Mouse (Mus musculus) forebrain, embryonic 10.5 days (tissue): ENCODE results near the gene Naa35. TPM values are rescaled to one million over a fixed set of nuclear protein-coding genes. Genes with fewer than 3 reads are reported as not detected.
A peak's percentile ranks its signal among the peaks of the same experiment; 100 is the strongest.

Experiments used
- DNase-seq: peaks from one replicate; pipeline ENCODE4 v3.0.0-alpha.2; 2017; ENCODE audit warnings: low spot score; ENCODE audit errors: extremely low spot score
- H3K27ac ChIP-seq: fragments of 300-500 bp; sonication (generic); 2 replicates; pipeline ENCODE4 v1.5.1; 2016; ENCODE audit warnings: mild to moderate bottlenecking
- H3K27me3 ChIP-seq: fragments of 300-500 bp; sonication (generic); 2 replicates; pipeline ENCODE4 v1.6.1; 2016; ENCODE audit warnings: mild to moderate bottlenecking; ENCODE audit not compliant: poor library complexity, severe bottlenecking
- H3K36me3 ChIP-seq: fragments of 300-500 bp; sonication (generic); replicated peaks from 2 replicates; pipeline ENCODE4 v1.6.1; 2016; ENCODE audit warnings: mild to moderate bottlenecking, moderate library complexity
- H3K4me1 ChIP-seq: fragments of 300-500 bp; sonication (generic); 2 replicates; pipeline ENCODE4 v1.6.1; 2016
- H3K4me3 ChIP-seq: fragments of 300-500 bp; sonication (generic); 2 replicates; pipeline ENCODE4 v1.5.1; 2016; ENCODE audit warnings: mild to moderate bottlenecking, moderate library complexity
- H3K9me3 ChIP-seq: fragments of 300-500 bp; sonication (generic); 2 replicates; pipeline ENCODE4 v1.6.1; 2016; ENCODE audit warnings: mild to moderate bottlenecking, moderate library complexity
- WGBS: fragments of 180-500 bp; shearing (Covaris S2); methylation state at CpG from one replicate; pipeline ENCODE4 v1.1.7; 2016; 5-methylcytosine and 5-hydroxymethylcytosine counted together
- polyA plus RNA-seq: library from polyadenylated mRNA; unstranded; fragments of >200 nt; fragmentation: Nextera tagmentation; extraction: Ambion mirVana; gene quantifications from 2 replicates; pipeline ENCODE4 v1.2.1, GENCODE M21; 2016

Naa35 gene
- polyA plus RNA-seq, 1 experiment from 2014 or later: 116 TPM

GRCm38 (mm10) chr13:59668501-59669093, 83.5 kb downstream of the Naa35 start:
- no peak overlapping the region for H3K27ac ChIP-seq
- 85% methylated on average over 11 of the region's 11 CpGs for WGBS
- H3K4me1 ChIP-seq: peaks cover 27% of the 10 kb centered on the region
- no peaks in the 10 kb centered on the region for H3K27me3 ChIP-seq
- H3K36me3 ChIP-seq: peaks cover 80% of the 10 kb centered on the region
- no peak for DNase-seq
- no peaks in the 10 kb centered on the region for H3K9me3 ChIP-seq
- no peak overlapping the region for H3K4me3 ChIP-seq

- H3K4me1 ChIP-seq: peaks cover 35% of the 10 kb centered on the region
- DNase-seq: no peak
- 93% methylated on average over 10 of the region's 10 CpGs for WGBS
- H3K36me3 ChIP-seq: peaks cover 66% of the 10 kb centered on the region
- no peaks in the 10 kb centered on the region for H3K27me3 ChIP-seq
- H3K27ac ChIP-seq: no peak overlapping the region
- no peak overlapping the region for H3K4me3 ChIP-seq
- no peaks in the 10 kb centered on the region for H3K9me3 ChIP-seq
These were observed 84.9 kb downstream of the Naa35 start for GRCm38 (mm10) chr13:59669946-59670345.

- H3K27ac ChIP-seq: no peak overlapping the region
- H3K36me3 ChIP-seq: peaks cover 50% of the 10 kb centered on the region
- no peak for DNase-seq
These were observed 86.5 kb downstream of the Naa35 start for GRCm38 (mm10) chr13:59671521-59671920.

GRCm38 (mm10) chr13:59672248-59672647, 87.2 kb downstream of the Naa35 start:
- DNase-seq: no peak
- Histone ChIP-seq H3K4me1 (peaks cover 41% of the 10 kb centered on the region), H3K4me3 (no peak overlapping the region), H3K36me3 (peaks cover 43% of the 10 kb centered on the region), H3K9me3 (no peaks in the 10 kb centered on the region), H3K27ac (no peak overlapping the region), H3K27me3 (no peaks in the 10 kb centered on the region)
- WGBS: 78% methylated on average over 6 of the region's 6 CpGs

More at GRCm38 (mm10) chr13:59671521-59671920, 86.5 kb downstream of the Naa35 start:
- peaks cover 41% of the 10 kb centered on the region for H3K4me1 ChIP-seq
- no peaks in the 10 kb centered on the region for H3K9me3 ChIP-seq
- H3K4me3 ChIP-seq: no peak overlapping the region
- 67% methylated on average over 2 of the region's 2 CpGs for whole genome bisulfite sequencing
- H3K27me3 ChIP-seq: no peaks in the 10 kb centered on the region

- Histone ChIP-seq H3K4me1 (peaks cover 38% of the 10 kb centered on the region), H3K27me3 (no peaks in the 10 kb centered on the region), H3K27ac (peak overlapping the region; percentile 98), H3K36me3 (peaks cover 32% of the 10 kb centered on the region), H3K9me3 (no peaks in the 10 kb centered on the region), H3K4me3 (peak overlapping the region; percentile 81)
- 32% methylated on average over 7 of the region's 7 CpGs for WGBS
- DNase-seq: no peak
These were observed 88.5 kb downstream of the Naa35 start for GRCm38 (mm10) chr13:59673597-59673996.

GRCm38 (mm10) chr13:59674215-59674614, 89.2 kb downstream of the Naa35 start:
- 0% methylated on average over 3 of the region's 3 CpGs for whole genome bisulfite sequencing
- peaks cover 26% of the 10 kb centered on the region for H3K36me3 ChIP-seq
- peaks cover 40% of the 10 kb centered on the region for H3K4me1 ChIP-seq
- H3K9me3 ChIP-seq: no peaks in the 10 kb centered on the region
- peak overlapping the region; percentile 98 for H3K27ac ChIP-seq
- H3K4me3 ChIP-seq: peak overlapping the region; percentile 81
- DNase-seq: peak; percentile 63
- no peaks in the 10 kb centered on the region for H3K27me3 ChIP-seq

DNA sequence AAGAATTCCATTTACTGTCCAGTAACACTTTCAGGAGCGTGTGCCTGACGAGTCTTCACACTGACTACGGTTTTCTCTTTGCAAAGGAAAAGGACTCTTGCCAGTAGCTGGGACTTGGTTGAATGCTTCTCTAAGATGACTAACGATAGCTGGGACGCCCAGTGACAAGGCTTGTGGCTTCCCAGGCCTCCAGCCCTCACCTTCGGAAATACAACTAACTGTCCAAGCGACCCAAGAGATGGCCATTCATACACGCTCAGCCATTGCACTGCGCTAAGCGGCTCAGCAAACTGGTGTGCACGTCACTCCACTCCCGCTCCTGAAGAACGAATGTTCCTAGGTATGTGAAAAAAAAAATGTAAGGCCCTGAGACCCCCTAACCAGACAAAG, 89.7 kb downstream of the Naa35 start:
- DNase-seq: peak; percentile 64
- H3K27me3 ChIP-seq: no peaks in the 10 kb centered on the region
- peaks cover 42% of the 10 kb centered on the region for H3K4me1 ChIP-seq
- H3K9me3 ChIP-seq: no peaks in the 10 kb centered on the region
- peaks cover 20% of the 10 kb centered on the region for H3K36me3 ChIP-seq
- H3K27ac ChIP-seq: peak overlapping the region; percentile 98
- H3K4me3 ChIP-seq: peak overlapping the region; percentile 81
- WGBS: under 1% methylated on average over 13 of the region's 13 CpGs

GRCm38 (mm10) chr13:59675151-59676011, 90.3 kb downstream of the Naa35 start, which contains the start of gene Golm1:
Golm1 (minus strand) TSS chr13:59675811.
- Histone ChIP-seq H3K27ac (peak within 1 kb of the TSS; percentile 98), H3K27me3 (no peaks in the 10 kb centered on the region), H3K36me3 (peaks cover 14% of the 10 kb centered on the region), H3K9me3 (no peaks in the 10 kb centered on the region), H3K4me1 (peaks cover 48% of the 10 kb centered on the region), H3K4me3 (peak within 1 kb of the TSS; percentile 81)
- 0% methylated on average over 56 of the region's 61 CpGs for WGBS
- peak; percentile 80 for DNase-seq

- 0 out of 2 replicates have a peak overlapping the region, but pooled peaks have one; percentile 98 for H3K27ac ChIP-seq
- H3K36me3 ChIP-seq: peaks cover 5% of the 10 kb centered on the region
- no peaks in the 10 kb centered on the region for H3K9me3 ChIP-seq
- DNase-seq: no peak
- H3K27me3 ChIP-seq: no peaks in the 10 kb centered on the region
- 85% methylated on average over 12 of the region's 12 CpGs for WGBS
- peaks cover 44% of the 10 kb centered on the region for H3K4me1 ChIP-seq
- H3K4me3 ChIP-seq: no peak overlapping the region
These were observed 91.5 kb downstream of the Naa35 start for GRCm38 (mm10) chr13:59676316-59677229.

DNA sequence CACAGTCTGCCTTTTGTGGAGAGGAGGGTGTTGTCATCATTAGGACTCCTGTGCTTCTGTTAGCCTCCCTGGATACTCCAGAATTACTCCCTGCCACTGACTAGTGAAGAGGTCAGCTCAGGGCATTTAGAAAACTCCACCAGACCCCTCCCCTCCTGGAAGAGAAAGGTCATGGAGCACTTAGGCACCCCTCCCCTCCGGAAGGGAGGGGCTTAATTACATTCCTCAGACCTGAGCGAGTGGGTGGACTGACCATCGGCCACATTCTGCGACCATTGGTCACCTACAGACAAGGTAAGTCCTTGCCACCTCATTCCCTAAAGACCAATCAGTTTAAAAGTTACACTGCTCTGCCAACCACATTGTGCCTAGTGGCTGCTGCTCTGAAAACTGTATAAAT, 94.2 kb downstream of the Naa35 start:
- Histone ChIP-seq H3K9me3 (no peaks in the 10 kb centered on the region), H3K27me3 (0 out of 2 replicates have a peak, but pooled peaks cover 5% of the 10 kb centered on the region), H3K4me3 (no peak overlapping the region), H3K4me1 (peaks cover 17% of the 10 kb centered on the region), H3K36me3 (no peaks in the 10 kb centered on the region), H3K27ac (no peak overlapping the region)
- no peak for DNase-seq
- 57% methylated on average over 4 of the region's 4 CpGs for WGBS

- Histone ChIP-seq H3K27ac (no peak overlapping the region), H3K9me3 (no peaks in the 10 kb centered on the region), H3K4me3 (no peak overlapping the region), H3K36me3 (no peaks in the 10 kb centered on the region), H3K27me3 (0 out of 2 replicates have a peak, but pooled peaks cover 5% of the 10 kb centered on the region), H3K4me1 (peaks cover 17% of the 10 kb centered on the region)
- 76% methylated on average over 4 of the region's 4 CpGs for WGBS
- no peak for DNase-seq
These were observed 94.8 kb downstream of the Naa35 start for GRCm38 (mm10) chr13:59679908-59680307.

DNA sequence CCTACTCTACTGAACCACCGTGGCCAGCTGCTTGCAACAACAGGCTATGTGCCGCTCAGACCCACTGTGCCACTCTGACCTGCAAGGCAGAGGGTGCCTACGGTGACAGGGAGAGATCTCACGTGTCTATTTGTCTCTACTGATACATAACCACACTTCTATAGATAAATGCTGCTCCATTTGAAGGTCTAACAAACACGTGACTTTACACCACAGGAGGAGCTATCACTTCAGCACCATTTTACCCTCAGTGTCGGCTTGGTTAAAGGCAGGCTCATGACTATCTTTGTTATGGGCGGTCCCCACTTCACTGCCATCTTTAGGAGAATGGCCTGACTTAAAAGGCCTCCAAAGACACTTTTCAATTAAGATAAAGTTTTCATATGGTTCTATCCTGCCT, 97.6 kb downstream of the Naa35 start:
- DNase-seq: no peak
- 34% methylated on average over 7 of the region's 7 CpGs for WGBS
- H3K36me3 ChIP-seq: no peaks in the 10 kb centered on the region

More for the DNA sequence above, 97.6 kb downstream of the Naa35 start:
- H3K27ac ChIP-seq: no peak overlapping the region
- no peak overlapping the region for H3K4me3 ChIP-seq
- H3K4me1 ChIP-seq: peaks cover 15% of the 10 kb centered on the region; the same call in 1 of the 2 replicates
- H3K9me3 ChIP-seq: no peaks in the 10 kb centered on the region
- 0 out of 2 replicates have a peak, but pooled peaks cover 5% of the 10 kb centered on the region for H3K27me3 ChIP-seq
